Mouse (Mus musculus) E14TG2a.4 (cell line): Measurements from ENCODE around the gene Castor1.

Source experiments
- CTCF ChIP-seq: conservative IDR thresholded peaks from 2 replicates; pipeline ENCODE4 v1.5.1; 2014; ENCODE audit warnings: low read length
- POU5F1 ChIP-seq: IDR thresholded peaks from 2 replicates; pipeline ENCODE4 v1.6.1; 2014; ENCODE audit warnings: low read length, borderline replicate concordance

DNA sequence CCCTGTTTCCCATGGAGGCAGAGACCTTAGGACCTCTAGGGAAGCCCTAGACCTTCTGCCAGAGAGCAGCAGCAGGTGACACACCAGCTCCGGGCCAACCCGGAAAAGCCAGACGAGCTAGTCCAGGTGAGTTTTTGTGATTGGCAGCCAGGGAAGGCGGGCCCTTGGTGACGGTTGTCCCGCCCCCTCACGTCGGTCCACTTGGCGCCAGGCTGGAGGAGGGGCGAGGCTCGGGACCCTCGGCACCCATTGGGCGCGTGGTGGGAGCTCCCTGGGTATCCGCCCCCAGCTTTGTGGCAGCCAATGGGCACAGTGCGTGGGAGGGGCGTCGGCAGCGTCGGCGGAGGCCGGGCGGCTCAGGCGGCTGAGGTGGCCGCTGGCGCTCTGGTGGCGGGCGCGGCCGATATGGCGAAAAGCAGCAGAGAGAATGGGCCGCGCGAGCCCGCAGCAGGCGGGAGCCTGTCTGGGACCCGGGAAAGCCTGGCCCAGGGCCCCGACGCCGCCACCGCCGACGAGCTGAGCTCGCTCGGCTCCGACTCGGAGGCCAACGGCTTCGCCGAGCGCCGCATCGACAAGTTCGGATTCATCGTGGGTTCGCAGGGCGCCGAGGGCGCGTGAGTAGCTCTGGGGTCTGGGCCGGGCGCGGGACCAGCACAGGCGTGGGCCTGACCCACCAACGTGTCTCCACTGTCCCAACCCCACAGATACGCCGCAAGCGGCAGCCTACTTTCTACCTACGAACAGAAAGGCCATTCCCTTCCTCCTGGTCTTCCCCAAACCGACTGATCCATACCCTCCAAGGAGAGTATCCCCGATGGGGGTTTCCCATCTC is 31.3 kb upstream of the Castor1 start, which contains the start of gene Tbc1d10a:
- TF ChIP-seq CTCF (no peak), POU5F1 (no peak)
